Mouse (Mus musculus) heart, postnatal 25 days (tissue): ENCODE results near the gene Mthfd1. TPM values are rescaled to one million over a fixed set of nuclear protein-coding genes. Genes with fewer than 3 reads are reported as not detected.
A peak's percentile ranks its signal among the peaks of the same experiment; 100 is the strongest.

Experiments
- DNase-seq: peaks from one replicate; pipeline ENCODE4 v3.0.0; 2022; ENCODE audit warnings: low spot score
- intact Hi-C: fragments of 180-260 bp; cut with DNase I; formaldehyde crosslinking; loops from one replicate; pipeline ENCODE4 v1.15.1; 2025
- total RNA-seq, 2 experiments: library from RNA; stranded (reverse); gene quantifications; 2 replicates each; pipeline ENCODE4 v1.2.3; 2021

Mthfd1 gene
- total RNA-seq, 2 experiments from 2014 or later: 29.1 to 31.4 TPM

GRCm38 (mm10) chr12:76293192-76293591 lies 38.1 kb downstream of the Mthfd1 start:
- intact Hi-C loops: loop anchor here (1.0 to 2.0 kb wide), 3 partner anchors 26 to 180 kb away; no protein-coding TSS in a partner anchor

DNA sequence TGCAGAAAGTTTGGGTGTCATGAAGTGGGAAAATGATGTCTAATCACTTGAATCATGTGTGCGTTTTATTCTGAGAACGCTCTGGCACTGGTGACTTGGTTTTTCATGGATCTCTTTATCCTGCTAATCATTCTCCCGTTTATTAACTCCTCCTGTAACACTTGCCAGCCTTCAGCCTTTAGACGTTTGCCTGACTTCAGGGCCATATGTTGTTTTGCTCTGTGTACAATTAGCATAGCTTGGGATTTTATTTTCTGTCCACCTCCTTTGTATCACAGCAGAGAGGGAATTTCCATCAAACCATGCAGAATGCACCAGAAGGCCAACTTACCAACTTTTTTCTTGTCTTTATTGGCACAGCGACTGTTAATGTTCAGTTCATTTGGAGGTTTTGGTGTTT lies 42.7 kb downstream of the Mthfd1 start:
- intact Hi-C loops: no loop called here

More at GRCm38 (mm10) chr12:76293192-76293591, 38.1 kb downstream of the Mthfd1 start:
- DNase-seq: no peak

GRCm38 (mm10) chr12:76299361-76299906 lies 44.3 kb downstream of the Mthfd1 start:
- DNase-seq: no peak
- intact Hi-C loops: no loop called here

More for the DNA sequence above, 42.7 kb downstream of the Mthfd1 start:
- no peak for DNase-seq

DNA sequence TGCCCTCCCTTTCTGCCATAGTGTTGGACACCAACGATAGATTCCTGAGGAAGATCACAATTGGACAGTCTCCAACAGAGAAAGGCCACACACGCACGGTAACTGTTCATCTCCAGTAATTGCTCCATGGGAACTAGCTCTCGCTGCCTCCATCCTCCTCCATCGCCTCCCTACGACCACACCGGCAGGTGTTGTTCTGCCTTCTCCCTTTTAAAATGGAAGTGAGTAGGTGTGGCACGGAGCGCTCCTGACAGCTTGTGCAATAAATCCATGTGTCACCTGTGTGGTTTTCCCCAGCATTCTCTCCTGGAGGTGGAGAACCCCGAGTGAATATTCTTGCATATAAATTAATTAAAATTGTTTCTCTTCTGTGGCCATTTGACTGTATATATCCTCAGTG lies 45.3 kb downstream of the Mthfd1 start:
- intact Hi-C loops: no loop called here
- DNase-seq: no peak

GRCm38 (mm10) chr12:76303474-76303873 lies 48.4 kb downstream of the Mthfd1 start:
- intact Hi-C loops: no loop called here
- no peak for DNase-seq

DNA sequence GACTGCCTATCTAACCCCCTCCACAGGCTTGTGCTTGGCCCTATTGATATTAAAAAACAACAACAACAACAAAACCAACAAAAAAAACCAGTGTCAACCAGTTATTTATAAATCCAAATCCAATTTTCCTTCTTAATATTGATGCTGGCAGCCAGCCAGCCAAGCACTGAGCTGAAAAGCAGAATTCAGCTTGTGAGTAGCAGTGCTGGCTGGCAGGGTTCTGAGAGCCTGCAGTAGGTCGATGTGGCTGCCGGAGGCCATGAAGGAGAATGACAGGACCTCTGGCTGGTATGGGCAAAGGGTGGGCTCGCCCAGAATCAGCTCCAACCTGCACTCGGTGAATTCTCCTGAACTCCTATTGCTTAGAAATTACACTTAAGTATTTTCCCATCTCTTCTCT lies 49.1 kb downstream of the Mthfd1 start:
- DNase-seq: no peak
- intact Hi-C loops: no loop called here

GRCm38 (mm10) chr12:76305107-76305506 lies 50.0 kb downstream of the Mthfd1 start:
- intact Hi-C loops: no loop called here
- DNase-seq: no peak

DNA sequence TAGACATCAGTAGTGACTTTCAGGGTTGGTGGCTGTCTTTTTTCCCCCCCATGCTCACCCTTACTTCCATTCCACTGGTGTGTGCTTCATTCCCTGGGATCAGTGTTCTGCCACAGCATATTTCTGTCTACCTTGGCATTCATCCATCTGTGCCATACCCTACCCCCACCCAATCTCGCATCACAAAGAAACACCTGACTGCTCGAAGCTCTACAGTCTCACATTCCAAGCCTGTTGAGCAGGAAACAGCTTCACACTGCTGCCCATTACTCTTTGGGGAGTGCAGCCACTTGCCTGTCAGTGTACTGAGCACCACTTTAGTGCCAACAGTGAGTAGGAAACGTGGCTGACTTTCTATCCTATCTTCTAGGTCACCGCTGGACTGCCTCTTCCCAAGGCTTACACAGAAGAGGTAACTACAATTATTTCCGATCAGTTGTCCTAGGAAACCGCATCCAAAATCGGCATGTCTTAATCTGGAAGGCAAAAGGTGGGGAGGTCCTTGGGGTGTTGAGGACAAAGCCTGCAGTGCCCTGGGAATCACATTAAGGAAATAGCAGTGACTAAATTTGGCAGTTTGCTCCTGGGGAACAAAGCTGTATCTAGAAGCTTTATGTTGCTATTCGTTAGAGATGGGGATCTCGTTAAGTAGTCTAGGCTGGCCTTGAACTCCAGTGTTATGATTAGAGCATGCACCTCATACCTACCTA lies 51.9 kb downstream of the Mthfd1 start:
- no peak for DNase-seq
- intact Hi-C loops: no loop called here

GRCm38 (mm10) chr12:76307964-76308363 lies 52.9 kb downstream of the Mthfd1 start:
- intact Hi-C loops: no loop called here
- peak; percentile 53 for DNase-seq

- intact Hi-C loops: no loop called here
- no peak for DNase-seq
Measured at GRCm38 (mm10) chr12:76308436-76308835, 53.3 kb downstream of the Mthfd1 start.

GRCm38 (mm10) chr12:76310007-76310406 lies 54.9 kb downstream of the Mthfd1 start:
- no peak for DNase-seq
- intact Hi-C loops: no loop called here

DNA sequence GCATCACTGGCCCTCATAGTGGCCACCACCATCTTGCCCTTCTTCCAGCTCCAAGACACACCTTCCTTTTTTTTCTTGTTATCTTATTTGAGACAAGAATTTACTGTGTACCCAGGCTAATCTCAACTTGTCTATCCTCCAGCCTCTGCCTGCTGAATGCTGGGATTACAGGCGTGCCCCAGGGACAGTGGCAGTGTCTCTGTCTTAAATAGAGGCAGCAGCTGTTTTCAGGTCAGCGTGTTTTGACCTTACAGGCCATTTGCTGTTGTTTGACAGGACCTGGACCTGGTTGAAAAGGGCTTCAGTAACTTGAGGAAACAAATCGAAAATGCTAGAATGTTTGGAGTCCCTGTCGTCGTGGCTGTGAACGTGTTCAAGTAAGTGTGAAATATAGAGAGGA lies 55.5 kb downstream of the Mthfd1 start:
- intact Hi-C loops: no loop called here
- no peak for DNase-seq

DNA sequence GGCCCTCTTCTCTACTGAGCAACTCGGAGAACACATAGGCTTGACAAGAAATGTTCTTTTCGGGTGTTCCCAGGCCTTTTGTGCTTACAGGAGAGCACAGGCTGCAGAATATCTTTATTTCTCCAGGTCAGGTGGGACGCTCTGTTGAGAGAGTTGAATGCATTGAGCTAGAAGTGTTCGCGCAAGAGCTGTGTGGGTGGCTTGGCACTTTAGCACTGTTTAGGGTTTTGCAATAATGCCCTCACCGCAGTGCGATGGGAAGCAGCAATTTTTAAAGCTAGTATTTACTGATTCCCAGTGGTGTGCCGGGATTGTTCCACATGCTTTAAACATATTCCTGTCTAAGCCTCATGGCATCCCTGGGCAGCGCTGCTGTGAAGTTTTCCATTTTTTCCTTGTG lies 56.1 kb downstream of the Mthfd1 start:
- intact Hi-C loops: no loop called here
- DNase-seq: no peak

DNA sequence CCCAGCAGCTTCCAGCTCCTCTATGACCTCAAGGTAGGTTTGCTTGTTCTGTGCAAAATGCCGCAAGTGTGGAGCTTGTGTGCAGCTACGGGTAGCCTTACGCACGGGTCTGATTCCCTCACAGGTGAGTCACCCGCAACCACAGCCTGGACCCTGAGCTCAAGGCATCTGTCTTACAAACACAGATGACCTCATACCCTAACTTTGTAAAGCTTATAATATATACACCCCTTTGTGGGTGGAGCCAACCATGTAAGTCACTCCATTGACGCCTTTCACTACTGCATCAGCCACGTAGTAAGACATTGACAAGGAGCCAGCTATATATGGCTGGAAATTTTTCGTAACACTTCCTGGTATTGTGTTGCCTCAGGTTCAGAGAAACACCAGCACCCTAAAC lies 56.9 kb downstream of the Mthfd1 start:
- intact Hi-C loops: no loop called here
- no peak for DNase-seq

- intact Hi-C loops: no loop called here
- DNase-seq: no peak
Measured at GRCm38 (mm10) chr12:76318282-76319212, 63.4 kb downstream of the Mthfd1 start.

DNA sequence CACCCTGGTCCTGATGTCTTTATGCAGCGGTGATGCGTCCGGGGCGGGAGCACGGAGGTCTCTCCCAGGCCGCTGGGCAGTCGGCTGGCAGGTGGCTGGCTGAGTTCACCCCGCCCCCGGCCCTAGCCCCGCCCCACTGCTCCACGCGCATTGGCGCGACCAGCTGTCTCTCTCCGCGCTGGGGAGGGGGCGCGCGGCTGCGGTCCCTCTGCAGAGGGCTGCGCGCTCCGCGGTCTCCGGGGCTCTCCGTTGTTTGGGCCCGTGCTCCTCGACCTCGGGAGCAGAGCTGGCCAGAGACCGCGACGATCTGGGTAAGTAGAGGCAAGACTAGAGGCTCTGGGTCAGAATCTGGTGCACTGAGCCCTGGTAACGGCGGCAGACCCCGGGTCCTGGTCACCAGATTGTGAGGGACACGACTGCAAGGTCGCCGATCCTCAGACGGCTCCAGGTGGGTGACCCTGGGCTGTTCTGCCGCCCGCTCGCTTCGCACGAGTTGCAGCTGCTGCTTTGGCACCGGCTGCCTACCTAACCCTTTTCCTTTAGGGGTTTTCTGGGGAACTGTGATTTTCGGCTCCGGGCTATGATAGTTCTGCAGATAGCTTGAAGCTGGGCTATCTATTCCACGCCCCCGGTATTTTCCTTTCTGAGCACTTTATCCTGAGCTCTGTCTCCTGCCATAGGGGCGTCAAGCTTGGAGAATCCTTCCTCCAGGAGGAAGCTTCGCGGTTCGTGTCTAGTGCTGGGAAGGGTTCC lies 69.8 kb downstream of the Mthfd1 start, which contains the start of gene Akap5:
Gene Akap5 (plus strand): TSS at position 213 of the 753 bp plus-strand sequence.
- intact Hi-C loops: no loop called here
- DNase-seq: no peak

- DNase-seq: no peak
Measured at GRCm38 (mm10) chr12:76326437-76327220, 71.5 kb downstream of the Mthfd1 start.

GRCm38 (mm10) chr12:76328567-76329354 lies 73.7 kb downstream of the Mthfd1 start:
- intact Hi-C loops: no loop called here
- DNase-seq: no peak

More at GRCm38 (mm10) chr12:76326437-76327220, 71.5 kb downstream of the Mthfd1 start:
- intact Hi-C loops: no loop called here
